Mouse (Mus musculus): ENCODE results near the gene Tcap.

The Tcap gene

DNA sequence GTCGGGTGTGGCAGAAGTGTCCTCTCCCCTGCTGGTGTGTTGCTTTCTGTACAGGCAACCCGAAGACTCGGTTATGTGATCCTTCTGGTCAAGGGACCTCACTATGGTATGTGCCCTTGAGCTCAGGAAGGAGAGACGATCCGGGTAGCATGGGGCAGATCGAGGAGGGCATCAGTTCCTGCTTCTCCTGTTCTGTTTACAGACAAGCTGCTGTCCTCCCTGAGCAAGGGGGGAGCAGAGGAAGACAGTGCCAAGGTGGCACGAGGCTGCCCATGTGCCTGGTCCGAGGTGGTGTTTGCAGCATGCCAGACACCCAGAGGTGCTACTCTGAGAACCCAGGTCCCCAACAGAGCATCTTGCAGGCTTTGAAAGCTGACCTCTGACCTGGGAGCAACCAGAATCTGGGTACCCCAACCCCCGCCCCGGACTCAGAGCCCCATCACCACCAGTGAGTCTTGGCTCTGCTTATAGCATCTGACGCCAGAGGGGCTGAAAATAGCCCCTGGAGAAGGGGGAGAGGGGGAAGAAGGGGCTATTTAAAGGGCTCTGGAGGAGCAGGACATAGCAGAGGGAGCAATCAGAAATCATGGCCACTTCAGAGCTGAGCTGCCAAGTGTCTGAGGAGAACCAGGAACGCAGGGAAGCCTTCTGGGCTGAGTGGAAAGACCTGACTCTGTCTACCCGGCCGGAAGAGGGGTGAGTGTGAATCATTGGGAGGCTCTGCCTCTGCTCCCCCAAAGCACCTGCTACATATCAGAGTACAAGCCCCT is at the start of gene Tcap:
Tcap (plus strand) TSS at position 551 of the 770 bp plus-strand sequence.
- no peak for DNase-seq

DNA sequence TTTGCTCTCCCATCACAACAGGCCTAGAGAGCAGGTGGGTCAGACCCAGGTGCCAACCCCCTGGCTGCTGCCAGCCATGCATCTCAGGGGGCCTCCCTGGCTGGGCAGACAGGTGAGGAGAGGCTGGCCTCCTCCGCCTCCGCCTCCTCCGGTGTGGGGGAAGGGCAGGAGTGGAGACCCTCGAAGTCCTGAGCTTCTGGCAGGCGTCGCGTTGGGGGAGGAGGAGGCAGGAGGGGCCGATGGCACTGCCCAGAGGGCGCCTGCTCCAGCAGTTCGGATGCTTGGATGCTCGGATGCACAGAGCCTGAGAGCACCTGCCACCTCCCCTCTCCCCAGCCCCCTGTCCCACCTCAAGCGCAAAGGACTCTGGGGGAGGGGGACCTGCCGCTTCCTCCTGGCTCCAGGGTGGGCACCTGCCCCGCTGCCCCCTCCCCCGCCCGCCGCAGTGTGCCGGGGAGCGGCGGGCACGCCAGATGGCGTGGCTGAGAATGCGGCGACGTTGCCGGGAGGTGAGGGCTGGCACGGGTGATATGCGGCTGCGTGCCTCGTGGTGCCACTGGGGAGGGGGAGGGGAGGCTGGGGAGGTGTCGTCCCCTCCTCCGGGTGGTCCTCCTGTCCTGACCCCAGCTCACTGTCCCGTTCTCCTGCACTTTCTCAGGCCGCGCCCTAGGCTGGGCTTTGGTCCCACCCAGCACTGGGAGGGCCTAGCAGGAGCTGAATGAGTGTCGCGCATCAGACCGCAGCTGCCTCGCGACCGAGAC is 49.5 kb upstream of the Tcap start:
- DNase-seq, result no peak

DNA sequence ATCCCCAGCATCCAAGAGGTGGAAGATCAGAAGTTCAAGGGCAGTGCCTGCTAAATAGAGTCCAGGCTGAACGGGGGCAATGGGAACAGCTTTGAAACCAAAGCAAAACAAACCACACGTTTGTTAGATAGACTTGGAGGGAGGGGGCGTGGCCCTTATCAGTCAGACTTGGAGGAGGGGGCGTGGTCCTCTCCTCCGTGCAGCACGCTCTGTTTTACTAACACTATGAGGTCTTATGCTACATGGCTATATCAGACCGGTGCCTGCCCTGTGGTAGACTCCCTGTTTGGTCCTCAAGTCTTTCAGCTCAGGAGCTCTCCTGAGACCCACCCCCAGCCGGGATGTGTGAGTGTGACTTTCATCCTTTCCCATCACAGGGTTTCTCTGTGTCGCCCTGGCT is 48.4 kb upstream of the Tcap start:
- DNase-seq, result no peak

DNA sequence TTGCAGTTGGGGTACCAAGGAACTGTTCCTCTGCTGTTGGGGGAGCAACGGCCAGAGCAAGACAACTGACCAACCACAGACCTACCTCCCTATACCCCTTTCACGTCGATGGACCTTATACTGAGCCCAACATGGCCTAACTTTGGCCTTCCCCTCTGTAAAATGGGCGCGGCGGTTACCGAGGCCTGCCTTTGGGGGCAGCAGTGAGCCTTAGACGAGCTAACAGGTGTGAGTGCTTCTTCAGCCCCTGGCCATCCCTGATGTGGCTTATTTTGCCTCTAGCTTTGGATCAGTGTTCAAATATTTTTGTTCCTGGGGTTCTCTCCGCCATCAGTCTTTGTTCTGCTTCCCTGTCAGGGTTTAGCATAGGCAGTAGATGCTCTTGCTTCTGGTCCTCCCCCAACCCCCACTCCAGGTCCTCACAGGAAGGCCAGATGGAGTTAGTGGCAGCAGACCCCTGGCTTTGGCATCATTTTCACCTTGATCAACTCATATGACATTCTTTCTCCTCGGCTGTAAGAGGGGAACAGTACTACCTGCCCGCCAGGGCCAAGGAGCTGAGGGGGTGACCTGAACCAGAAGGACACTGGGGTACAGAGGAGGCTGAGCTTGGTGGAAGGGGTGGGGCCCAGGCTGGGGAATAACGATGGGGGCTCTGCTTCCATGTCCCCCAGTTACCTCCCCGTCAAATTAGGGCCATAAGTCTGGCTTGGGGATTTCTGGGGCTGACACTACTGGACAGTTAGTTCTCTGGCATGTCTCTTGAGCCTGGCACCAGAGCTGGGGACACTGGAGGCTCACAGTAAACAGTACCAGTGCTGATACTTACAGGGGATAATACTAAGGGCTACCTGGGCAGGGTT is 47.1 kb upstream of the Tcap start:
- peak; percentile 37 for DNase-seq

GRCm38 (mm10) chr11:98338507-98338961 is 45.1 kb upstream of the Tcap start:
- DNase-seq, result peak; percentile 52

DNA sequence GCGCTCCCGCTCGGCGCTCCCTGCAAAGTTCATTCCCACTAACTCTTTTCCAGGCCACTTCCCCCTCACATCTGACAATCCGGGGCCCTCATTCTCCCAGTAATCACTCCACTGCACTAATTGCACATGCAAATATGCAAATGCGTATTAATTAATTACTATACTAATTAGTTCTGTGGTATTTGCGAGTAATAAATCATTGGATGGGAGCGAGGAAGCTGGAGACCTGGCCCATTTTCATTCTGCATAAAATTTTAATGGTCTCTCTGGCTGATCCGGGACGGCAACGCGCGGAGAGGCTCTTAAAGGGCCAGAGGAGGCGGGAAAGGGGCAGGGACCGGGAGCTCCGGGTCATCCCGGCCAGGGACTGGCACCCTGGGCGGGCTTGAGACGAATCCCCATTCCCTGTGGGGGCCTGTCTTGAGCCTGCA is 44.5 kb upstream of the Tcap start:
- DNase-seq, result no peak

- DNase-seq, result no peak
These were observed 43.8 kb upstream of the Tcap start for GRCm38 (mm10) chr11:98339679-98340287.

- no peak for DNase-seq
These were observed 43.0 kb upstream of the Tcap start for GRCm38 (mm10) chr11:98340597-98340996.

- DNase-seq, result no peak
These were observed 42.4 kb upstream of the Tcap start for GRCm38 (mm10) chr11:98341174-98341573.

DNA sequence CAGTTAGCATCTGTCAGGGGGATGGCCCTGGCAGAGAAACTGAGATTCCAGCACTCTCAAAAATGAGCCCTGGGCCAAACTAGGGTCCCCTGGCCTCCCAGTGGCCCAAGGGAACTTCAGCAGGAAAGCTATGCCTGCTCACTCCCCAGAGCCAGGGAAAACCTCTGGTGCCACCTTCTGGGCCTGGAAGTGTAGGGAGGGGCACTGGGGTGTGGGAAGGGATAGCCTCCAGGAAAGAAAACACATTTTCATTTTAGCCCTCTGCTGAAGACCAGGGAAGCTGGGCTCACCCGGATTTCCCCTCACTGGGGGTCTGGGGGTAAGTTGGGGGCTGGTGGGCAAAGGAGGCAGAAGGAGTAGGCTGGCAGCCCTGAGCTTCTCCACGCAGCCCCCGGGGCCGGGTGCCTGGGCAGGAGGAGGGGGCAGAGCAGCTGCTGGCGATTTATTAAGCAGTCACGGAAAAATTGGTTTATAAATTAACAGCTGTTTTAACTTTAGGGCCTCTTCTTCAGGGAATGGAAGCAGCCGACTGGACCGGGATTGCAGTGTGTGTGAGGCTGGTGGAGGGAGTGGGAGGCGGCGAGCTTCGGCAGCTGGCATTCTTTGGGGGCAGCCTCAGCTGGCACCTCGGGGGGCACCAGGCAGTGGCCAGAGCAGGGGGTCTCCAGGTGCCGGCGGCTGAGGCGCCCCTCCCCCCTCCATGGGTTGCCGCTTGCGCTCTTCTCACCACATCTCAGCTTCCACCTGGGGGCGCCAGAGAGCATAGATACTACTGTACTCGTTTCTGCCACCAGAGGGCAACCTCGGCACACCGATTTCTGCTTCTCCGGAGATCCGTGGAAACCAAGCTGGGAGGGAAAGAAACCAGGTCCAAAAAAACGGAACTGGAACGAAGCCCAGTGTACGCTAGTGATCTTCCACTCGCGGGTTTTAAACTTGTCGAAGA is 41.3 kb upstream of the Tcap start:
- DNase-seq, result peak; percentile 96

GRCm38 (mm10) chr11:98345253-98345652 is 38.4 kb upstream of the Tcap start:
- DNase-seq, result peak; percentile 85

DNA sequence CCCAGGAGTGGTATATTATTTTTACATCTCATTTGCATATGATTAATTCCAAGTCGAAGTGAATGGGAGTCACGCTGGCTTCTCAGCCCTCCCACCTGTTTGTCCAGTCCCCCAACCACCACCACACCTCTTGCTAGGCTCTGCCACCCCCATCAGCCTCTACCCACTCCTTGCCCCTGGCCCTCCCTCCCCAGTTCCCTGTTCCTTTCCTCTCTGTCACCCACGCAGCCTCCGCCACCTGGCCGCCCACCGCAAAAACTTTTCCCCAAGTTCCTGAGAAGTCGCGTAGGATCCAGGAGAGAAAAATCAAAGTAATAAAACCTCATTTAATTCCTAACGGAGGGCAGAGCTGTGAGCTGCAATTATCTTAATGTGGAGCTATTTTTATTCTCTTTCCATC is 37.4 kb upstream of the Tcap start:
- DNase-seq, result no peak

- DNase-seq, result peak; percentile 62
These were observed 36.1 kb upstream of the Tcap start for GRCm38 (mm10) chr11:98347385-98348082.

DNA sequence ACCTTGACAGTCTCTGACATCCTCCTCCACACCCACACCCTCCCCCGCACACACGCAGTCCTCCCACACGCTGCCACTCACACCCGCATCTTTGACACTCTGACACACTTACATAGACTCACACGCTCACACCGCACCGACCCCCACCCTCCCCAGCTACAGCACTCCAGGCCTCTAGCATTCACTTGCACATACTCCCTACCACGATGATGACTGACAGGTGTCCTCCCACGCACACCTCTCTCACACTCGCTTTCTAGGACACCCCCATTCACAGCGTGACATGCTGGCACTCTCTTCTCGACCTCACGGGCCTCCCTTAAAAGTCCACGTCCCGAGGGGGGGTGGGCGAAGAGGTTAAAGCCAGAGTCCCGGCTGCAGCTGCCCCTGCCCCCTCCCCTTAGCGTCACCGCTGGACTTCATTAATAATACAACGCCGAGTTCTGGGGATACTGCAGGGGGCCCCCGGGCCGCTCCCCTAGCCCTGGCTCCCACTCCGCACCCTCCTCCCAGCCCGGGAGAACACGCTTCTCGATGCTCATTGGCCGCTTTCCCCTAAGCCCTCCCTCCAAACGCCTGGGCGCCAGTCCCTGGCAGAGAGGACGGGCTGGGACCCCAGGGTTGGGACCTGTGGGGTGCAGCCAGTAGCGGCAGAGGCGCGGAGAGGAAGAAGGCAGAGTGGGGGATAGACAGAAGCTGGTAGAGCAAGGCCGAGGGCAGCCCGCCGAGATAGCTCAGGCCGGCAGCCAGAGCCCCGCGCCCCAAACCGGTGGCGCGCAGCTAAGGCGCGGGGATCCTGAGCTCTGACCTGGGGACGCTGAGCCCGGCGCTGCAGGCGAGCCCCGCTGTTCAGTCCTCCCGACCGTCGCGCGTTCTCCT is 35.3 kb upstream of the Tcap start, which contains the start of gene Ppp1r1b:
Ppp1r1b (plus strand) TSS at position 322 of the 879 bp plus-strand sequence.
- peak; percentile 58 for DNase-seq

DNA sequence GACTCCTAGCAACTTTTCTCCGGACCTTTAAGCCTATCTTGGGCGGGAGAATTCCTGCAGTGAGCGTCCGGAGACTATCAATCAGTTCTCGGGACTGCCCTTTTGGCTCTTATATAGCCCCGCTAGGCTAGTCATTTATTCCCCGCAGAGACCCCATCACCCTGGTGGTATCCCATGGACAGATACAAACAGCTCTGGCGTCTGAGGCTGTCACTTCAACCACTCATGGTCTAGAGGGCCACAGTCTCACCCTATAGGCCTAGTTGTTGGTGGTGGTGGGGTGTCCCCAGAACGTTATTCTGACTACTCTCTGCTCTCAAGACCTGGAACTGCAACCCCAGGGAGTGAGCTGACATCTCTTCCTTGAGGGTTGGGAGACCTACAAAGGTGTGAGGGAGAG is 34.3 kb upstream of the Tcap start:
- DNase-seq, result no peak

DNA sequence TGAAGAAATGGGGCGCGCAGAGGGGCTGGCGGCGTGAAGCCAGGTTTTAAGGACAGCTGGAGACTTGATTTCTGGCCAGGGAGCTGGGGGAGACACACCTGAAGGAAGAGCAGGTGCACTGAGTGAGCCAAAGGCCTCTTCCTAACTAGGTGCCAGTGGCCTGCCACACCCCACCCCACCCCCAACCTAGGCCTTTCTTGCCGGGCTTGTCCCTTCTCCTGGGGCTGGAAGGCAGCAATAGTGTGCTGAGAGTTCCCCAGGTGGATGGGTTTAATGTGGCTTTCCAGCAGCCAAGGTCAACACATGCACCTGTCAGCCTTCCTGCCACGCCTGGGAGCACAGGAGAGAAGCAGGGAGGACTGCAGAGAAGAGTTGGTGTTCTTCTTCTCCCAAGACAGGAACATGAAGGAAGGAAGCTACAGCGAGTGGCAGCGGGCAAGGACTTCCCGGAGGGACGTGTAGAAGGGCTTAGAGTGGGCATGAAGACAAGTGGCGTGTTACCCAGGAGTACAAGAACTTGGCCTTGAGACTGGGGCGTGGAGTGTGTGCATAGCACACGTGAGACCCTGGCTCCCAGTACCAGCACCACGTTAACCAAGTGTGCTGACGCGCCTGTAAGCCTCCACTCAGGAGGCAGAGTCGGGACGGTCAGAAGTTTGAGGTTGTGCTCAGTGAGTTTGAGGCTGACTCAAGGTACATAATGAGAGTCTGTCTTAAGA is 31.2 kb upstream of the Tcap start:
- peak; percentile 72 for DNase-seq

DNA sequence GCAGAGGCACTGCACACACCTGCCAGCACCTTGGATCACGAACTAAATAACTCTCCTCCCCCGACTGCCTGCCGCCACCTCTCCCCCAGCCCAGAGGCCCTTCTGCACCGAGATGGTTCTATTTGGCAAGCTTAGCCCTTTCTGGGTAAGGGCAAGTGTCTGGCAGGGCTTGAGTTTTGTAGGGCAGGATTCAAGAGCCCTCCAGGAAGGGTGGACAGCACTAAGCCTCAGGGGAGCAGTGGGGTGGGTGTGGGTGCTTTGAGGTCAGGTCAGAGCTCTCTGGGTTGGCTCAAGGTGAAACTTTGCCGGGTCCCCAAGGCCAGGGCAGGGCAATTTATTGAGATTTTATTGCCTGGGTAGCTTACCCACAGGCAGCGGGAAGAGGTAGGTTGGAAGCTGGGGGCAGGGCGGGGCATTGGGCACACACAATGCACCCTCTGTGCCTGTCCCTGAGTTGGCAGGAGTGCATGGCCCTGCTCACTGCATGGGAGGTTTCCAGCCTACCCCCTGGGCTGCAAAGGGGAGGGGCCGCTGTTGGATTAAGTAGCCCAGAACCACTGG is 29.9 kb upstream of the Tcap start:
- DNase-seq, result peak; percentile 80

DNA sequence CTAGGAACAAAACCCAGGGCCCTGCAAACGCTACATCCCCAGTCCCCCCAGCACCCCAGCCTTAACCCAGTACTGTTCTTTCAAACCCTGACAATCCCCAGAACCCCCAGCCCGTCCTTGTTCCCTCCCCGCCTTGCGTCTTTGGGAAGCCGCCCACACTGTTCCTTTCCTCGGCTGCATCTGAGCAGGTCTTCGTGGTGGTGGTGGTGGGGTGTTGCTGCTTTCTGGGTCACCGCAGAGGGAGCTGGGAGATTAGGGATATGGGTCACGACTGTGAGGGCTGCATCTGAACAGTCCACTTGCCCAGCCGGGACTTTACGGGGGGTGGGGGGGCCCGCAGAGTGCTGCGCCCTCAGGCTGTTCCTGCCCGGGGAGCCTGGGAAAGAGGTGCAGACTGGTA is 29.2 kb upstream of the Tcap start:
- DNase-seq, result no peak

Measured in lung, postnatal 36 days (tissue).